Mouse (Mus musculus) right cerebral cortex, postnatal 25 days (tissue): ENCODE measurements around the gene Amigo3.
A peak's percentile ranks its signal among the peaks of the same experiment; 100 is the strongest.

Source experiments
- DNase-seq: peaks from one replicate; pipeline ENCODE4 v3.0.0; 2022

Amigo3 gene

GRCm38 (mm10) chr9:108053665-108054225 lies 786 bp downstream of the Amigo3 start:
- DNase-seq: no peak

GRCm38 (mm10) chr9:108054331-108055040 lies 1.5 kb downstream of the Amigo3 start:
- DNase-seq: no peak

GRCm38 (mm10) chr9:108055061-108055460 lies 2.1 kb downstream of the Amigo3 start:
- DNase-seq: no peak

- no peak for DNase-seq
These were observed 2.8 kb downstream of the Amigo3 start for GRCm38 (mm10) chr9:108055661-108056237.

- no peak for DNase-seq
These were observed 3.7 kb downstream of the Amigo3 start for GRCm38 (mm10) chr9:108056361-108057261.

GRCm38 (mm10) chr9:108057262-108057562 lies 4.3 kb downstream of the Amigo3 start:
- DNase-seq: no peak

- no peak for DNase-seq
These were observed 5.3 kb downstream of the Amigo3 start for GRCm38 (mm10) chr9:108058291-108058690.

GRCm38 (mm10) chr9:108062142-108062541 lies 9.2 kb downstream of the Amigo3 start:
- DNase-seq: no peak

GRCm38 (mm10) chr9:108063361-108063760 lies 10.4 kb downstream of the Amigo3 start:
- DNase-seq: no peak

GRCm38 (mm10) chr9:108065491-108066011 lies 12.6 kb downstream of the Amigo3 start:
- DNase-seq: peak; percentile 59

- no peak for DNase-seq
These were observed 14.2 kb downstream of the Amigo3 start for GRCm38 (mm10) chr9:108067199-108067598.

GRCm38 (mm10) chr9:108067900-108068299 lies 14.9 kb downstream of the Amigo3 start:
- DNase-seq: peak; percentile 61

GRCm38 (mm10) chr9:108069007-108069406 lies 16.0 kb downstream of the Amigo3 start:
- no peak for DNase-seq

GRCm38 (mm10) chr9:108069529-108069928 lies 16.6 kb downstream of the Amigo3 start:
- DNase-seq: no peak

- DNase-seq: no peak
These were observed 18.8 kb downstream of the Amigo3 start for GRCm38 (mm10) chr9:108071801-108072200.

- DNase-seq: no peak
These were observed 19.5 kb downstream of the Amigo3 start for GRCm38 (mm10) chr9:108072481-108072924.

GRCm38 (mm10) chr9:108073141-108073930 lies 20.4 kb downstream of the Amigo3 start:
- no peak for DNase-seq

- DNase-seq: no peak
These were observed 27.2 kb downstream of the Amigo3 start, which contains the start of gene Mst1 for GRCm38 (mm10) chr9:108080168-108080567. TSS of gene Mst1 (plus strand) at chr9:108080436.

- DNase-seq: no peak
These were observed 29.6 kb downstream of the Amigo3 start for GRCm38 (mm10) chr9:108082549-108082948.

GRCm38 (mm10) chr9:108082988-108083431 lies 30.1 kb downstream of the Amigo3 start, which contains the start of gene Rnf123:
TSS of gene Rnf123 (minus strand) at chr9:108083346.
- no peak for DNase-seq

GRCm38 (mm10) chr9:108083561-108083960 lies 30.6 kb downstream of the Amigo3 start:
- no peak for DNase-seq

- no peak for DNase-seq
These were observed 32.3 kb downstream of the Amigo3 start for GRCm38 (mm10) chr9:108085261-108085660.
